Mouse (Mus musculus) myocyte (in vitro differentiated cells): ENCODE data around the gene Klf4.

Source experiments
- POLR2A ChIP-seq: IDR thresholded peaks from one replicate; pipeline ENCODE4 v1.6.1; 2011; ENCODE audit warnings: low read depth, mild to moderate bottlenecking, control low read depth, moderate library complexity; ENCODE audit not compliant: insufficient read length
- USF1 ChIP-seq: IDR thresholded peaks from one replicate; pipeline ENCODE4 v1.6.1; 2011; ENCODE audit warnings: low read depth, mild to moderate bottlenecking, control low read depth, moderate library complexity

- TF ChIP-seq POLR2A (no peak), USF1 (no peak)
Observed at GRCm38 (mm10) chr4:55478333-55478732, 53.9 kb downstream of the Klf4 start.
